ENCODE assay signal across 8 mouse cellular contexts in genomic region chr13:99152305-99152930, GRCm38 (mm10). TPM values are rescaled to one million over a fixed set of nuclear protein-coding genes. Genes with fewer than 3 reads are reported as not detected.
DNase-seq lines count a peak whose midpoint lies in the region; ATAC-seq and TF ChIP-seq lines count a peak whose summit lies in the region.

No protein-coding gene starts in this region.

- 0 out of 2 replicates have a peak, but pooled peaks cover 8% of the 10 kb centered on the region for H3K4me1 ChIP-seq in kidney, embryonic 16.5 days (ENCODE audit: insufficient read depth, low read length)
- peaks cover 7% of the 10 kb centered on the region; the same call in 1 of the 2 replicates for H3K4me1 ChIP-seq in limb, embryonic 14.5 days (ENCODE audit: control insufficient read depth, insufficient read depth, low read length)

- H3K9me3 ChIP-seq in kidney, embryonic 16.5 days (ENCODE audit: low read length): peaks cover 7% of the 10 kb centered on the region; the same call in 1 of the 2 replicates
- peaks cover 3% of the 10 kb centered on the region; the same call in 1 of the 2 replicates for H3K9me3 ChIP-seq in limb, embryonic 14.5 days (ENCODE audit: control insufficient read depth, low read length)

- peak overlapping the region; percentile 37 for H3K4me2 ChIP-seq in kidney, embryonic 16.5 days (replicated peaks; ENCODE audit: low read depth, low read length)
- H3K4me2 ChIP-seq in limb, embryonic 14.5 days (replicated peaks; ENCODE audit: low read depth, low read length, severe bottlenecking): peak overlapping the region; percentile 20; the same call in 1 of the 2 replicates

- no peak overlapping the region for H3K27ac ChIP-seq in kidney, embryonic 16.5 days (ENCODE audit: low read length)
- H3K27ac ChIP-seq in limb, embryonic 14.5 days (replicated peaks; ENCODE audit: low read depth, low read length): no peak overlapping the region

- H3K36me3 ChIP-seq in kidney, embryonic 16.5 days (ENCODE audit: insufficient read depth, low read length): no peaks in the 10 kb centered on the region; the same call in 1 of the 2 replicates
- H3K36me3 ChIP-seq in limb, embryonic 14.5 days (ENCODE audit: control insufficient read depth, insufficient read depth, low read length): no peaks in the 10 kb centered on the region

- no peak overlapping the region; the same call in 1 of the 2 replicates for H3K9ac ChIP-seq in kidney, embryonic 16.5 days (replicated peaks; ENCODE audit: low read length)
- H3K9ac ChIP-seq in limb, embryonic 14.5 days (ENCODE audit: low read depth, low read length, severe bottlenecking): no peak overlapping the region

- H3K27me3 ChIP-seq in kidney, embryonic 16.5 days (ENCODE audit: insufficient read depth, low read length): no peaks in the 10 kb centered on the region; the same call in 1 of the 2 replicates
- no peaks in the 10 kb centered on the region for H3K27me3 ChIP-seq in limb, embryonic 14.5 days (ENCODE audit: control insufficient read depth, insufficient read depth, low read length)

- 0 out of 2 replicates have a peak overlapping the region, but pooled peaks have one; percentile 18 for H3K4me3 ChIP-seq in kidney, embryonic 16.5 days (ENCODE audit: low read length)
- H3K4me3 ChIP-seq in limb, embryonic 14.5 days (replicated peaks; ENCODE audit: low read length): no peak overlapping the region

- TF ChIP-seq POLR2A in limb, embryonic 14.5 days (IDR thresholded peaks at IDR 0.05; ENCODE audit: borderline replicate concordance, extremely low read depth, insufficient read depth, insufficient read length): no peak

- WGBS in kidney, embryonic 16.5 days: 12% methylated on average over 18 of the region's 18 CpGs
- WGBS in limb, embryonic 14.5 days: 12% methylated on average over 18 of the region's 18 CpGs

- ATAC-seq in kidney, embryonic 16.5 days (ENCODE audit: low FRiP score, low TSS enrichment): no peak
- no peak for ATAC-seq in limb, embryonic 14.5 days (ENCODE audit: low FRiP score, low read depth)

- no peak for DNase-seq in kidney, adult 9 months
- peak; percentile 87 for DNase-seq in R1 (ENCODE audit: low read depth, low spot score)
- DNase-seq in embryo, embryonic 9.5 days (ENCODE audit: extremely low spot score): peak; percentile 25
- no peak for DNase-seq in limb, embryonic 14.5 days (ENCODE audit: low spot score)
- DNase-seq in thymus, postnatal 25 days: no peak
- no peak for DNase-seq in layer of hippocampus, postnatal 14 days (ENCODE audit: low spot score in 2 of 2)
- DNase-seq in spleen, postnatal 36 days (ENCODE audit: low spot score in 2 of 2): no peak

RNA-seq across cellular contexts. Expression of gene Zfp366, which starts 32.2 kb away (rescaled TPM):
- polyA plus RNA-seq in kidney, embryonic 16.5 days (2015; fragmentation: Nextera tagmentation; extraction: Ambion mirVana): 0.96 and 1.1 TPM in 2 replicates
- polyA plus RNA-seq in limb, embryonic 14.5 days (2012; rRNA removed): 2.5 and 3.5 TPM in 2 replicates
- 0.73 and 1.0 TPM in 2 replicates for polyA plus RNA-seq in limb, embryonic 14.5 days (2014; fragmentation: Nextera tagmentation; extraction: Ambion mirVana)
- total RNA-seq in layer of hippocampus, postnatal 14 days (2021): 1 to 10 TPM; 5.1 to 7.0 TPM

Comparison
In these comparisons a context has a peak if more than half of its experiments do, and no peak if none do; other contexts are left out.
1. DNase-seq: peak in R1 (single experiment) and embryo, embryonic 9.5 days (single experiment); none in kidney, adult 9 months (single experiment), limb, embryonic 14.5 days (single experiment), thymus, postnatal 25 days (single experiment), layer of hippocampus, postnatal 14 days (0 of 2) and spleen, postnatal 36 days (0 of 2).